Mouse (Mus musculus): ENCODE data around the gene Dcx.

The Dcx gene

GRCm38 (mm10) chrX:143932958-143933357 is at the start of gene Dcx:
TSS of gene Dcx (minus strand) at chrX:143933311.
- peak; percentile 11 for DNase-seq (ENCODE audit: low spot score)

- no peak for DNase-seq (ENCODE audit: low spot score)
Observed at GRCm38 (mm10) chrX:143966249-143966648, 33.1 kb upstream of the Dcx start.

GRCm38 (mm10) chrX:143933671-143934070 is 560 bp upstream of the Dcx start:
- no peak for DNase-seq (ENCODE audit: low spot score)

GRCm38 (mm10) chrX:143932530-143932929 is 581 bp downstream of the Dcx start:
- DNase-seq (ENCODE audit: low spot score) = no peak

GRCm38 (mm10) chrX:143931400-143932185 is 1.5 kb downstream of the Dcx start:
- no peak for DNase-seq (ENCODE audit: low spot score)

- DNase-seq (ENCODE audit: low spot score) = no peak
Observed at GRCm38 (mm10) chrX:143922070-143922469, 11.0 kb downstream of the Dcx start.

- no peak for DNase-seq (ENCODE audit: low spot score)
Observed at GRCm38 (mm10) chrX:143906699-143907471, 26.2 kb downstream of the Dcx start.

- no peak for DNase-seq (ENCODE audit: low spot score)
Observed at GRCm38 (mm10) chrX:143904689-143905088, 28.4 kb downstream of the Dcx start.

GRCm38 (mm10) chrX:143902300-143902699 is 30.8 kb downstream of the Dcx start:
- DNase-seq (ENCODE audit: low spot score) = peak; percentile 20

GRCm38 (mm10) chrX:143897363-143898285 is 35.5 kb downstream of the Dcx start:
- DNase-seq (ENCODE audit: low spot score) = no peak

GRCm38 (mm10) chrX:143896936-143897335 is 36.2 kb downstream of the Dcx start:
- DNase-seq (ENCODE audit: low spot score) = no peak

- no peak for DNase-seq (ENCODE audit: low spot score)
Observed at GRCm38 (mm10) chrX:143893180-143893579, 39.9 kb downstream of the Dcx start.

GRCm38 (mm10) chrX:143885765-143886164 is 47.3 kb downstream of the Dcx start:
- DNase-seq (ENCODE audit: low spot score) = no peak

GRCm38 (mm10) chrX:143884953-143885352 is 48.2 kb downstream of the Dcx start:
- DNase-seq (ENCODE audit: low spot score) = no peak

- no peak for DNase-seq (ENCODE audit: low spot score)
Observed at GRCm38 (mm10) chrX:143884299-143884698, 48.8 kb downstream of the Dcx start.

GRCm38 (mm10) chrX:143881806-143882468 is 51.2 kb downstream of the Dcx start:
- DNase-seq (ENCODE audit: low spot score) = no peak

- DNase-seq (ENCODE audit: low spot score) = no peak
Observed at GRCm38 (mm10) chrX:143879631-143880030, 53.5 kb downstream of the Dcx start.

GRCm38 (mm10) chrX:143867129-143867664 is 65.9 kb downstream of the Dcx start:
- DNase-seq (ENCODE audit: low spot score) = no peak

GRCm38 (mm10) chrX:143851351-143851750 is 81.8 kb downstream of the Dcx start:
- no peak for DNase-seq (ENCODE audit: low spot score)

- DNase-seq (ENCODE audit: low spot score) = no peak
Observed at GRCm38 (mm10) chrX:143849969-143850368, 83.1 kb downstream of the Dcx start.

- DNase-seq (ENCODE audit: low spot score) = no peak
Observed at GRCm38 (mm10) chrX:143846637-143847036, 86.5 kb downstream of the Dcx start.
